Mouse (Mus musculus) Muller cell, postnatal 12 days (primary cell): Measurements from ENCODE around the gene Olfr1314.

ENCODE experiments used
- DNase-seq: peaks from one replicate; pipeline ENCODE4 v3.0.0-alpha.2; 2015; ENCODE audit errors: inconsistent ontology term

Olfr1314 gene

DNA sequence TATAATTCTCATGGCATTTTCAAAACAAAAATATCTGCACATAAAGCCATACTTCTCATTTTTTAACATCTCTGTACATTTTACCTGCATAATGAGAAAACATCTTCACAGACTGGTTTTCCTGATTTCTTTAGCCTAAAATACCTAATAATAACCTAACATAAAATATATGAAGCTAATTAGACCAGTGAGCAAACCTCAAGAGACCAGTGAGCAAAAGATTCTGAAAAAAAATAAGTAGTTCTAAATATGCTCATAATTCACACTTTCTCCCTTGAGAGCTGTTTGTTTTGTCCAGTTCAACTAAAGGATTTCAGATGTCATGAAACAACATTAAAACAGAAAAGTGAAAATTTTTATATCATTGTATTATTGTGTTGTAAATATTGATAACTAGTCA lies at the start of gene Olfr1314:
Gene Olfr1314, minus strand, starts transcription at position 101 of the 400 bp plus-strand sequence.
- no peak for DNase-seq

DNA sequence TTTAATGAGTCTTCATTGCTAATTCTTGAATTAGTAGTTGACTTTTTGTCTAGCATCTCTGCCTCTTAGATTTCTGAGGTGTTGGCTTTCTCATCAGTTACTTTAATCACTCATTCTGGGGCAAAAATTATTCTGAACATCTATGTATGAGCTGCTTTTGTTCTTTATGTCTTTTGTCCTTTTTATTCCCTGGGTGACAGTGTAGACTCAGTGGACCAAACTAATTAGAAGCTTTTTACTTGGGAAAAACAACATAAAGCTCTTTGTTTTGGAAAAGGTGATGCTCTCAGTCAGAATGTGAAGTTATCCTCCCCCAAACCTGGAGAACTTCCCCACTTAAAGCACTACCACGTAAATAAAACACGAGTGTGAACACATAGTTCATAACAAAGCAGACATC lies 43.4 kb upstream of the Olfr1314 start, which contains the start of gene Olfr1317:
Gene Olfr1317, plus strand, starts transcription at position 301 of the 400 bp plus-strand sequence.
- no peak for DNase-seq

DNA sequence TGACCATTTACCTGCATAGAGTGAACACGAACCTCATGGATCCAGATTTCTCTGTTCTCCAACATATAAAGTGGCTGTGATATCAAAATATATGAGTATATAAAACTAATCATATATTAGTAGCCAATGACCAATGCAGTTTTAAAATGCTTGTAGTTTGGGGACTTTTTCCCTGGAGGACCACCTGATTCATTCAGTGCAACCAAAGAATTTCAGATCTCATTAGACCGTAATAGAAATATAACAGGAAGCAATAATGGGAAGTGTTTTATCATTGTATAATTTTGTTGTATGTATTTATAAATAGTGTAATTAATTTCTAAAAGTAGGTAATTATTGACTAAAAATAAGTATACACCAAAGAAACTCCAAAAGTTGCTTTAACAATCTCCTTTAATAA lies 38.3 kb upstream of the Olfr1314 start, which contains the start of gene Olfr1316:
Gene Olfr1316, minus strand, starts transcription at position 101 of the 400 bp plus-strand sequence.
- DNase-seq: no peak

DNA sequence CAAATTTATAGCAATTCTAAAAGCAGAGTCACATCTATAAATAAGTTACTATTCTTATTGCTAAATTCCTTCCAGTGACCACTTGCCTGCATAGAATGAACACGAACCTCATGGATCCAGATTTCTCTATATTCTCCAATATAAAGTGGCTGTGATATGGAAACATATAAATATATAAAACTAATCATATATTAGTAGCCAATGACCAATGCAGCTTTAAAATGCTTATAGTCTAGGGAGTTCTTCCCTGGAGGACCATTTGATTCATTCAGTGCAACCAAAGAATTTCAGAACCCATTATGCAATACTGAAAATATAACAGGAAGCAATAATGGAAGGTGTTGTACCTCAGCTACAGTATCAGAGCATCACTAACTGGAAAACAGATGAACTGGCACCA lies 18.8 kb upstream of the Olfr1314 start, which contains the start of gene Olfr1315-ps1:
Gene Olfr1315-ps1, minus strand, starts transcription at position 101 of the 400 bp plus-strand sequence.
- DNase-seq: no peak

GRCm38 (mm10) chr2:112077743-112078142 lies 18.8 kb downstream of the Olfr1314 start, which contains the start of gene Olfr1313:
TSS of gene Olfr1313 (minus strand) at chr2:112077843.
- DNase-seq: no peak

- DNase-seq: no peak
Observed at GRCm38 (mm10) chr2:112050138-112050537, 46.4 kb downstream of the Olfr1314 start, which contains the start of gene Olfr1312. TSS of gene Olfr1312 (minus strand) at chr2:112050238.
